Mouse (Mus musculus) myocyte (in vitro differentiated cells): ENCODE measurements around the gene Hfm1.

Source experiments
- MAX ChIP-seq: IDR thresholded peaks from one replicate; pipeline ENCODE4 v1.6.1; 2011; ENCODE audit warnings: low read depth, mild to moderate bottlenecking, control low read depth
- MYOG ChIP-seq, 3 experiments: IDR thresholded peaks; one replicate each; pipeline ENCODE4 v1.6.1; 2011; ENCODE audit warnings: control low read depth in 2 of 3, low read depth in 2 of 3, mild to moderate bottlenecking in 2 of 3; ENCODE audit not compliant: insufficient read length in 2 of 3, control insufficient read depth in 1 of 3, insufficient read depth in 1 of 3
- POLR2A ChIP-seq: IDR thresholded peaks from one replicate; pipeline ENCODE4 v1.6.1; 2011; ENCODE audit warnings: low read depth, mild to moderate bottlenecking, control low read depth, moderate library complexity; ENCODE audit not compliant: insufficient read length
- POLR2AphosphoS2 ChIP-seq: IDR thresholded peaks from one replicate; pipeline ENCODE4 v1.6.1; 2011; ENCODE audit warnings: low read depth, control low read depth; ENCODE audit not compliant: insufficient read length
- REST ChIP-seq: IDR thresholded peaks from one replicate; pipeline ENCODE4 v1.6.1; 2011; ENCODE audit warnings: mild to moderate bottlenecking, control low read depth, moderate library complexity; ENCODE audit not compliant: insufficient read depth, insufficient read length

DNA sequence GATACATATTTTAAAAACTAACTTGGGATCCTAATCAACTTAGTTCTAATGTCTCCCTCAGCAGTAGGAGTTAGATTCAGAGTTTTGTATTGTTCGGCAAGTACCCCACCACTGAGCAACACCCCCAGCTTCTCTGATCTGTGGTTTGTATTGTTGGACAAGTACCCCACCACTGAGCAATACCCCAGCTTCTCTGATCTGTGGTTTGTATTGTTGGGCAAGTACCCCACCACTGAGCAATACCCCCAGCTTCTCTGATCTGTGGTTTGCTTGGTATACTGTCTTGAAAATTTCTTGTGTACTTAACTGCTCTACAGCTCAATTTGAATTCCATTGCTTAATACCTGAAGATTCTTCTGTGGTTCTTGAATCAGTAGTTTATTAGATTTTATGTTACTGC is 41.5 kb upstream of the Hfm1 start:
- TF ChIP-seq POLR2AphosphoS2 (no peak), REST (no peak), POLR2A (no peak), MYOG (IDR thresholded peaks at IDR 0.05; ENCODE audit: control insufficient read depth in 1 of 3, insufficient read depth in 1 of 3, insufficient read length in 2 of 3, low read depth in 2 of 3) (no peak), MAX (no peak)
